Mouse (Mus musculus) regulatory T cell (primary cell): ENCODE data around the gene Acadl.

ENCODE experiments used
- in situ Hi-C: fragments of 300-600 bp; cut with MboI, MseI; formaldehyde crosslinking; loops from one replicate; pipeline ENCODE4 v1.15.1; 2025; ENCODE audit warnings: high pct_unique_total_duplicates

The Acadl gene

GRCm38 (mm10) chr1:66862712-66863511, at the start of gene Acadl:
Acadl (minus strand) TSS chr1:66863277.
- in situ Hi-C loops = no loop called here

- in situ Hi-C loops = no loop called here
These were observed 49.2 kb upstream of the Acadl start for GRCm38 (mm10) chr1:66912305-66912704.

- in situ Hi-C loops = no loop called here
These were observed 39.5 kb upstream of the Acadl start for GRCm38 (mm10) chr1:66902566-66902965.

GRCm38 (mm10) chr1:66900946-66901345, 37.9 kb upstream of the Acadl start:
- in situ Hi-C loops = no loop called here

- in situ Hi-C loops = no loop called here
These were observed 35.2 kb upstream of the Acadl start for GRCm38 (mm10) chr1:66898261-66898660.

GRCm38 (mm10) chr1:66896556-66896955, 33.5 kb upstream of the Acadl start:
- in situ Hi-C loops = no loop called here

- in situ Hi-C loops = no loop called here
These were observed 33.0 kb upstream of the Acadl start for GRCm38 (mm10) chr1:66896125-66896524.

GRCm38 (mm10) chr1:66895837-66896118, 32.7 kb upstream of the Acadl start:
- in situ Hi-C loops = no loop called here

- in situ Hi-C loops = no loop called here
These were observed 32.2 kb upstream of the Acadl start for GRCm38 (mm10) chr1:66895093-66895836.

- in situ Hi-C loops = no loop called here
These were observed 24.1 kb upstream of the Acadl start for GRCm38 (mm10) chr1:66887175-66887574.

GRCm38 (mm10) chr1:66880217-66880616, 17.1 kb upstream of the Acadl start:
- in situ Hi-C loops = no loop called here

GRCm38 (mm10) chr1:66874740-66875139, 11.7 kb upstream of the Acadl start:
- in situ Hi-C loops = no loop called here

GRCm38 (mm10) chr1:66871591-66871990, 8.5 kb upstream of the Acadl start:
- in situ Hi-C loops = no loop called here

GRCm38 (mm10) chr1:66865633-66866032, 2.6 kb upstream of the Acadl start:
- in situ Hi-C loops = no loop called here

GRCm38 (mm10) chr1:66863741-66864495, 841 bp upstream of the Acadl start:
- in situ Hi-C loops = no loop called here

- in situ Hi-C loops = no loop called here
These were observed 1.1 kb downstream of the Acadl start for GRCm38 (mm10) chr1:66861764-66862672.

- in situ Hi-C loops = no loop called here
These were observed 15.6 kb downstream of the Acadl start for GRCm38 (mm10) chr1:66847506-66847905.

- in situ Hi-C loops = no loop called here
These were observed 17.3 kb downstream of the Acadl start for GRCm38 (mm10) chr1:66845690-66846318.

GRCm38 (mm10) chr1:66841938-66842337, 21.1 kb downstream of the Acadl start:
- in situ Hi-C loops = no loop called here

GRCm38 (mm10) chr1:66841510-66841909, 21.6 kb downstream of the Acadl start:
- in situ Hi-C loops = no loop called here
